Mouse (Mus musculus): ENCODE measurements around the gene Abtb1.
A peak's percentile ranks its signal among the peaks of the same experiment; 100 is the strongest.

The Abtb1 gene

GRCm38 (mm10) chr6:88841781-88842689 is at the start of gene Abtb1:
TSS of gene Abtb1 (minus strand) at chr6:88841984.
- peak; percentile 100 for DNase-seq (ENCODE audit: extremely low spot score)

GRCm38 (mm10) chr6:88890832-88891231 is 49.0 kb upstream of the Abtb1 start:
- no peak for DNase-seq (ENCODE audit: extremely low spot score)

- no peak for DNase-seq (ENCODE audit: extremely low spot score)
Observed at GRCm38 (mm10) chr6:88889410-88890042, 47.7 kb upstream of the Abtb1 start.

GRCm38 (mm10) chr6:88886417-88886967 is 44.7 kb upstream of the Abtb1 start:
- DNase-seq (ENCODE audit: extremely low spot score) = no peak

DNA sequence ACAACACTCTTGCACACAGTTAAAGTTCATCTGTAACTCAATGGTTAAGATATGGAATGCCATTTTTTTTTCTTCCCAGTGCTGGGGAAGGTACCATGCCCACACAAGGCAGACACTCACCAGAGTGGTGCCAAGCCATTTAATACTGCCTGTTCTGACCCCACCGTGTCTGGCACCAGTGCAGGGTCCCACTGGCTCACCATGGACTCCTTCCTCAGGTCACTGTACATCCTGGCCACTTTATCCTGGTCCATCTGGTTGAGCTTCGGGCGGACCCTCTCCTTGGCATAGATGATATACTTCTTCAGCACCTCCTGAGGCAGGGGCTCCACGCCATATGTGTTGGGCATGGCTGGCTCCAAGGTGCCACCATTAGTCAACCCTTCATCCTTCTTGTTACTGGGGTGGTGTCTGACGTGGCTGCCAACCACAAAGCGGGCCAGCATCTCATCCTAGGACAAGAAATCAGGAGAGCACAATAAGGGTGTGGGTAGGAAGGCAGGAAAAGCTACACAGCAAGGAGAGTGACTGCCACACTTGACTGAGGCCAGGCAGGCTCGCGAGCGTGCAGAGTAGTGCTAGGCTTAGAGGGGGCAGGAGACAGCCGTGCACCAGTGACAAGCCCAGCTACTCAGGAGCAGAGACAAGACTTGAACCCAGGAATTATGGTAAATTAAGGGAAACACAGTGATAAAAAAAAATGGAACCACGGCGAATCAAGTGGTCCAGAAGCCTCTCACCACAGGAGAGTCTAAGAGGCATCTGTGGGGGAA is 44.0 kb upstream of the Abtb1 start:
- no peak for DNase-seq (ENCODE audit: extremely low spot score)

- DNase-seq (ENCODE audit: extremely low spot score) = no peak
Observed at GRCm38 (mm10) chr6:88884690-88885089, 42.9 kb upstream of the Abtb1 start.

GRCm38 (mm10) chr6:88884195-88884594 is 42.4 kb upstream of the Abtb1 start:
- DNase-seq (ENCODE audit: extremely low spot score) = no peak

DNA sequence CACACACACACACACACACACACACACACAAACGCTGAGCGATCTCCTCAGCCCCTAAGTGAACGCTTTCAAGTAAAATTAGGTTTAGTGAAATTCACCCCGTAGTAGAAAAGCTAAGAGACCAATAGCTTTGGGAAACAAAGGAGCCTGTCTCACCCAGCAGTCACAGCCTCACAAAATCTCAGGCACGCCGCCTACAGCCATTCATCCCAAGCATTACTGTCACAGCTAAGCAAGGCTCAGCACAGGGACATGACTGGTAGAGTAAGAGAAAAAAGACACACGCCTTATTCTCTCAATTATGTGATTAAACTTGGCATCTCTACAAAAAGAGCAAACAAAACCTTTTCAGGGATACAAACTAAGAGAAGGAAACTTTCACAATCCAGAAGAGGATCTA is 39.5 kb upstream of the Abtb1 start:
- DNase-seq (ENCODE audit: extremely low spot score) = no peak

GRCm38 (mm10) chr6:88879471-88879870 is 37.7 kb upstream of the Abtb1 start:
- DNase-seq (ENCODE audit: extremely low spot score) = no peak

DNA sequence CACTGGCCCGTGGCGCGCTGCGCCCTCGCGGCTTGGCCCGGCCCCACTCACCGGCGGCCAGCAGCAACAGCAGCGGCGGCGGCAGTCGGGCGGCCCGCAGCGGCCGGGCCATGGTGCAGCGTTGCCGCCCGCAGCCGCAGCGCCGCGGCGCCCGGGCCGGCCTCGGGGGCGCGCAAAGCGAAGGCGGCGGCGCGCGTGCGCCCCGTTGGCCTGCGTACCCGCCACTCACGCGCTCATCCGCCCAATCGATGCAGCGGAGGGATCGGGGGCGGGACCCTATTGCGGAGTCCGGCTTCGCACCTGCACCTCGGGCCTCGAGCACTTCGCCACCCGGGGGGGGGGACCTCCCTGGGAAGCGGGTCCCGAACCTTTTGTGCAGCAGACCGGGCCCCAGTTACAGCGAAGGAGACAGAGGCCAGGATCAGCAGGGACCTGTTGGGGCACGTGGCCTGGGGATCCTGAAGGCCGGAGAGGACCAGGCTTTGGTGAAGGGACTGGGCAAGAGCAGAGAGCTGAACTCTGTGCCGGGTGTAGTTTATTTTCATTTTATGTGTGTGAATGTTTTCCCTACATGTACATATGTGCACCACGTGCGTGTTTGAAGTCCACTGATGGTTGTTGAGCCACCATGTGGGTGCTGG is 33.2 kb upstream of the Abtb1 start, which contains the start of gene Podxl2:
TSS of gene Podxl2 (minus strand) at position 177 of the 641 bp plus-strand sequence.
- peak; percentile 82 for DNase-seq (ENCODE audit: extremely low spot score)

DNA sequence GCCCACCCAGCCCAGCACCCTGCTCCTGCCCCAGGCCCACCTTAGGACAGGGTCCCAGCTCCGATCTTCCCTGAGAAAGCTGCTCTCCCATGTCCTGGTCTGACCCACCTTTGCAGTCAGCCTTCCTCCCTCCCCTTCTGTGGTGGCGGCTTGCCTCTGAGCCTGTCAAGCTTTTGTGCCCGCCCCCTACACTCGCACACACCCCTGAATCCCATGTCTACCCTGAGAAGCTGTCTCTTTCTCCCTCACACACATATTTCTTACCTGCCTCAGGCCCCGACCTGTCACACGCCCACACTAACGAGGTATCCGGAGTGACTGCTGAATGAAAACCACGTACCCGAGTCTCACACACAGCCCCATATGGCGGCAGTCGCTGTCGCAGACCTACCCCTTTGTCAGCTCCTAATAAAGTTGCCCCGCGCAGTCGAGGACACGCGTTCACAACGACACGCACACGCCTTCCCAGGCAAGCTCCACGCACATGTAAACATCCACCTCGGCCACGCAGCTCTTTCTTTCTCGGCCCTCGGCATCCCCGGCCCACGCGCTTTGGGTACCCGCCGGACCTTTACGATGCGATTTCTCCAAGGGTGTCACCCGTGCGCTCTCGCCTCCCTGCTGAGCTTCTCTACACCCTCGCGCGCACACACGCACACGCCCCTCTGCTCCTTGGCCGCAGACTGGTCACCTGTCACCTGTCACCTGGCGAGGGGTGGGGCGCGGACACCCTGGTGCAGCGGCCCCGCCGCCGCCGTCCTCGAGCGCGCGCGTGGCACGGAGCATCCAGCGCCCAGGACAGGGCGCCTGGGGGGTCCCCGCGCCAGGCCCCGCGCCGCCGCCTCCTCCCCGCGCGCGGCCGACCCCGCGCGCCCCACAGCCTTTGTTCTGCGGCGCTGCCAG is 32.4 kb upstream of the Abtb1 start:
- peak; percentile 38 for DNase-seq (ENCODE audit: extremely low spot score)

DNA sequence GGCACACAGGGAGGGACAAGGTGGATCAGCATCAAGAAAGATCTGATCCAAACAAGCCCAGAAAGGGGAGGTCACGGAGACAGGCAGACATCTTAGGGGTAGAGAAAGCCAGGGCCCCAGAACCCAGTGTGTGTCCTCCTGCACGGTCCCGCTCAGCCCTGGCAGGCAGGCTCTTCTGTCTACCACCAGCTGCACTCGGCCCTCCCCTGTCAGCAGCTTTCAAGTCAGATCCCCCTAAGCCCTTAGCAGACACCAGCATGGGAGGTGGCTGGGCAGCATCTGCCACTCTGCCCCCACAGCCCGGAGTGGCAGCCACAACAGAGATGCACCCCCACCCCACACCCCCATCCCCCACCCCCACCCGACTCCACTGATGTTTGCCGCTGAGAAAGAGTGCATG is 31.0 kb upstream of the Abtb1 start:
- no peak for DNase-seq (ENCODE audit: extremely low spot score)

DNA sequence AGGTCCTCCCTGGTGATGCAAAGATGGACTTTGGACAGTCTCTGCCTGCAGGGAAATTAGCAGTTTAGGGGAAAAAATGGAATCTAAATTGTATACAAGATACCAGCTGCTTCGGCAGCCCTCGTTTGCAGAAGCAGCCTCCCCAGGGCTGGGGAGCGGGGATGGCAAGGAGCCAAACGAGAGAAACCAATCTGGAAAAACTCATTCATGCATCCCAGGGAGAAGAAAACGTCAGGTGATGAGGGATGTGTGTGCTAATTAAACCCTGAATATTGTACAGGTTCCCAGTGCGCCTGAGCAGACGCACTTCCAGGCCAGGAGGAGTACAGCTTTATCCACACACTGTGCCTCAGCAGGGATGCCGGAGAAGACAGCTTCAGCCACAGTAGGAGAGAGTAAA is 29.8 kb upstream of the Abtb1 start:
- DNase-seq (ENCODE audit: extremely low spot score) = no peak

DNA sequence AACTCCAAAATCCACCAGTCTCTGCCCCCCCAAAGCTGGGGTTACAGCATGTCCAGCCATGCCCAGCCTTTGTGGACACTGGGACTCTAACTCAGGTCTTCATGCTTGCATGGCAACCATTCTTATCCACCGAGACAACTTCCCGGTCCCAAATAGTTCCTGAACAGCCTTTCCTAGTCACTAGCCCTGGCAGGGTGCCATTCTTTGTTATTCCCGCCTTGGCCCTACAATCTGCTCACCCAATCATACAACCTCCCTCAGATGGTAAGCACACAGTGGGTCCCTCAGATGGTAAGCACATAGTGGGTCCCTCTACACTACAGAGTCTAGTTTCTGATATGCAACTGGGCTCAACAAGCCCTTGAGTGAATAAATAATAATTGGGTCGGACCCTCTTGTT is 28.8 kb upstream of the Abtb1 start:
- no peak for DNase-seq (ENCODE audit: extremely low spot score)

GRCm38 (mm10) chr6:88869459-88869858 is 27.7 kb upstream of the Abtb1 start:
- no peak for DNase-seq (ENCODE audit: extremely low spot score)

GRCm38 (mm10) chr6:88865704-88866103 is 23.9 kb upstream of the Abtb1 start:
- DNase-seq (ENCODE audit: extremely low spot score) = no peak

DNA sequence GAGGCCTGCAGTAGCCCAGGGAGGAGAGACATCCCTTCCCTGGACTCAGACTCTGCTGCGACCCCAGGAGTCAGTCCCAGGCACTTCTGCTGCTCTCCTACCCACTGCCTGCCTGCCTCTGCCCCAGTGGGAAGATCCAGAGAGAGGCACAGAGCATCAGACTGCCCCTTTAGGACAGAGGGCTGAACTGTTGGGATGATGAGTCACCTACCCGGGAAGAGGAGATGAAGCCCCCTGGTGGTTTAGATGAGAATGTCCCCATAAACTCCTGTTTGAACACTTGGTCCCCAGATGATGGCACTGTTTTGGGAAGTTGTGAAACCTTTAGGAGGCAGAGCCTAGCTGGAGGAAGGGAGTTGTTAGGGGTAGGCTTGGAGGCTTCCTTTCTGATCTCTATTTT is 19.1 kb upstream of the Abtb1 start:
- peak; percentile 34 for DNase-seq (ENCODE audit: extremely low spot score)

- DNase-seq (ENCODE audit: extremely low spot score) = no peak
Observed at GRCm38 (mm10) chr6:88858341-88858740, 16.6 kb upstream of the Abtb1 start.

DNA sequence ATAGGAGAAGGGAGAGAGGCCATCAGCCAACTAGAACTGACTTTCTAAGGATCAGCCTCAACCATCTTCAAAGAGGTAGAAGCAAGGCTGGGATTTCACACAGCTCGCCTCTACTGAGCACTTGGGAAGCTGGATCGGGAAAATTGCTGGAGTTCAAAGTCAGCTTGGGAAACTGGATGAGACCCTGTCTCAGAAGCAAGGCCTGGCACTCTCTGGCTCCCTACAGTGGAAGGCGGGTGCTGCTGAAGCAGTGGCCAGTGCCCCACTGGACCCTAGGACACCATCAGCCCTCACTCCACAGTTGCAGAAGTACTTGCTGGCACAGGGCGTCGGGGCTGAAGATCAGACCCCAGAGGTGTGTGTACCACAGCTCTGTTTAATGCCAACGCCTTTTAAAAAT is 16.0 kb upstream of the Abtb1 start:
- DNase-seq (ENCODE audit: extremely low spot score) = no peak

GRCm38 (mm10) chr6:88857249-88857648 is 15.5 kb upstream of the Abtb1 start:
- no peak for DNase-seq (ENCODE audit: extremely low spot score)
